Mouse (Mus musculus) myocyte (in vitro differentiated cells): ENCODE results near the gene Fbxo47.

Source experiments
- CEBPB ChIP-seq: IDR thresholded peaks from 2 replicates; pipeline ENCODE4 v1.6.1; 2011; ENCODE audit warnings: mild to moderate bottlenecking, moderate library complexity; ENCODE audit not compliant: poor library complexity, insufficient read depth, severe bottlenecking
- E2F4 ChIP-seq: IDR thresholded peaks from one replicate; pipeline ENCODE4 v1.6.1; 2011; ENCODE audit warnings: mild to moderate bottlenecking, control low read depth, moderate library complexity; ENCODE audit not compliant: insufficient read depth
- MAX ChIP-seq: IDR thresholded peaks from one replicate; pipeline ENCODE4 v1.6.1; 2011; ENCODE audit warnings: low read depth, mild to moderate bottlenecking, control low read depth
- MYOD1 ChIP-seq, 3 experiments: IDR thresholded peaks; one replicate each; pipeline ENCODE4 v1.6.1; 2011; ENCODE audit warnings: control low read depth in 2 of 3, low read depth in 2 of 3, mild to moderate bottlenecking in 2 of 3, moderate library complexity in 1 of 3; ENCODE audit not compliant: insufficient read length in 2 of 3, control insufficient read depth in 1 of 3
- MYOG ChIP-seq, 3 experiments: IDR thresholded peaks; one replicate each; pipeline ENCODE4 v1.6.1; 2011; ENCODE audit warnings: control low read depth in 2 of 3, low read depth in 2 of 3, mild to moderate bottlenecking in 2 of 3; ENCODE audit not compliant: insufficient read length in 2 of 3, control insufficient read depth in 1 of 3, insufficient read depth in 1 of 3
- POLR2A ChIP-seq: IDR thresholded peaks from one replicate; pipeline ENCODE4 v1.6.1; 2011; ENCODE audit warnings: low read depth, mild to moderate bottlenecking, control low read depth, moderate library complexity; ENCODE audit not compliant: insufficient read length
- POLR2AphosphoS2 ChIP-seq: IDR thresholded peaks from one replicate; pipeline ENCODE4 v1.6.1; 2011; ENCODE audit warnings: low read depth, control low read depth; ENCODE audit not compliant: insufficient read length
- REST ChIP-seq: IDR thresholded peaks from one replicate; pipeline ENCODE4 v1.6.1; 2011; ENCODE audit warnings: mild to moderate bottlenecking, control low read depth, moderate library complexity; ENCODE audit not compliant: insufficient read depth, insufficient read length
- SRF ChIP-seq: IDR thresholded peaks from one replicate; pipeline ENCODE4 v1.6.1; 2011; ENCODE audit warnings: low read depth; ENCODE audit not compliant: control insufficient read depth, insufficient read length
- TCF12 ChIP-seq: IDR thresholded peaks from one replicate; pipeline ENCODE4 v1.6.1; 2011; ENCODE audit warnings: mild to moderate bottlenecking, control low read depth; ENCODE audit not compliant: poor library complexity, insufficient read depth, severe bottlenecking
- TCF3 ChIP-seq: IDR thresholded peaks from one replicate; pipeline ENCODE4 v1.6.1; 2011; ENCODE audit warnings: low read depth, control low read depth; ENCODE audit not compliant: insufficient read length
- USF1 ChIP-seq: IDR thresholded peaks from one replicate; pipeline ENCODE4 v1.6.1; 2011; ENCODE audit warnings: low read depth, mild to moderate bottlenecking, control low read depth, moderate library complexity

DNA sequence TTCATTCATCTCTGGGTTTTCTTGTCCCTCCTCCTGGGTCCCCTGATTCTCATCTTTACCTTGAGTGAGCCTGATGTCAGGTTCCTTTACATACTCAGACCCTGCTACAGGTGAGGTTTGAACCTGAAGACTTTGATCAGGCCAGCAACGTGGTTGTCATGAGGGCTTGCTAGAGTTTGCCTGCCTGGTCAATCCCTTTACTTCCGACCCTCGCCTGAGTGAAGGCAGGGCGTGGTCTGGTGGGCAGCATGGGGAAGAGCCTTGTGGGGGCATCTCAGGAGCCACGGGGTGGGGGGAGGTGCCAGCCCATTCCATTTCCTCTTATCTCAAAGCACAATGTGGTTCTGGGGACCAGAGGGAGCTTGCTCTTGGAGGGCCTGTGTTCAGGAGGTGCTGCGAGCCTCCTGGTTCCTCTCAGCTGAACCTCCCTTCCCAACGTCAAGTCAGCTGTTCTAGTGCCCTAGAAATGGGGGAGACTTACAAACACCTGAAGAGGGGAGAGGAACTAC is 46.3 kb downstream of the Fbxo47 start:
- TF ChIP-seq USF1 (no peak), POLR2AphosphoS2 (no peak), POLR2A (no peak), TCF12 (no peak), MAX (no peak), E2F4 (no peak), REST (no peak), CEBPB (no peak), MYOD1 (IDR thresholded peaks at IDR 0.05; ENCODE audit: control insufficient read depth in 1 of 3, insufficient read length in 2 of 3, low read depth in 2 of 3) (no peak), MYOG (IDR thresholded peaks at IDR 0.05; ENCODE audit: control insufficient read depth in 1 of 3, insufficient read depth in 1 of 3, insufficient read length in 2 of 3, low read depth in 2 of 3) (no peak), TCF3 (no peak), SRF (no peak)
